Mouse (Mus musculus): ENCODE data around the gene Rac2. TPM values are rescaled to one million over a fixed set of nuclear protein-coding genes. Genes with fewer than 3 reads are reported as not detected.

Gene Rac2
- polyA plus RNA-seq, 1 experiment from 2014 or later: 3.6 TPM

- WGBS: 85% methylated on average over 13 of the region's 13 CpGs
- no peaks in the 10 kb centered on the region for H3K9me3 ChIP-seq (ENCODE audit: control insufficient read depth, low read length)
Observed at GRCm38 (mm10) chr15:78599529-78600193, 27.1 kb upstream of the Rac2 start.

GRCm38 (mm10) chr15:78599124-78599523 is 26.5 kb upstream of the Rac2 start:
- Histone ChIP-seq H3K9ac (replicated peaks; ENCODE audit: low read depth, low read length) (no peak overlapping the region), H3K36me3 (ENCODE audit: control insufficient read depth, insufficient read depth) (no peaks in the 10 kb centered on the region), H3K4me3 (replicated peaks; ENCODE audit: low read length) (no peak overlapping the region), H3K9me3 (ENCODE audit: control insufficient read depth, low read length) (no peaks in the 10 kb centered on the region), H3K4me2 (ENCODE audit: low read length) (no peak overlapping the region), H3K4me1 (replicated peaks; ENCODE audit: control insufficient read depth, insufficient read depth, low read length) (no peaks in the 10 kb centered on the region), H3K27ac (ENCODE audit: low read length) (no peak overlapping the region), H3K27me3 (replicated peaks; ENCODE audit: control insufficient read depth, insufficient read depth, low read length) (no peaks in the 10 kb centered on the region)
- no peak for ATAC-seq
- WGBS: 83% methylated on average over 6 of the region's 6 CpGs

More at GRCm38 (mm10) chr15:78599529-78600193, 27.1 kb upstream of the Rac2 start:
- Histone ChIP-seq H3K4me3 (replicated peaks; ENCODE audit: low read length) (no peak overlapping the region), H3K4me1 (replicated peaks; ENCODE audit: control insufficient read depth, insufficient read depth, low read length) (no peaks in the 10 kb centered on the region), H3K27ac (ENCODE audit: low read length) (no peak overlapping the region), H3K4me2 (ENCODE audit: low read length) (no peak overlapping the region), H3K36me3 (ENCODE audit: control insufficient read depth, insufficient read depth) (no peaks in the 10 kb centered on the region), H3K27me3 (replicated peaks; ENCODE audit: control insufficient read depth, insufficient read depth, low read length) (no peaks in the 10 kb centered on the region), H3K9ac (replicated peaks; ENCODE audit: low read depth, low read length) (no peak overlapping the region)
- ATAC-seq: no peak

GRCm38 (mm10) chr15:78597729-78598128 is 25.1 kb upstream of the Rac2 start:
- no peaks in the 10 kb centered on the region for H3K27me3 ChIP-seq (replicated peaks; ENCODE audit: control insufficient read depth, insufficient read depth, low read length)
- no peak overlapping the region for H3K9ac ChIP-seq (replicated peaks; ENCODE audit: low read depth, low read length)
- no peaks in the 10 kb centered on the region for H3K36me3 ChIP-seq (ENCODE audit: control insufficient read depth, insufficient read depth)
- H3K9me3 ChIP-seq (ENCODE audit: control insufficient read depth, low read length): no peaks in the 10 kb centered on the region
- no peak overlapping the region for H3K4me3 ChIP-seq (replicated peaks; ENCODE audit: low read length)
- ATAC-seq: no peak
- no peaks in the 10 kb centered on the region for H3K4me1 ChIP-seq (replicated peaks; ENCODE audit: control insufficient read depth, insufficient read depth, low read length)
- no peak overlapping the region for H3K27ac ChIP-seq (ENCODE audit: low read length)
- H3K4me2 ChIP-seq (ENCODE audit: low read length): no peak overlapping the region
- 63% methylated on average over 4 of the region's 4 CpGs for WGBS

GRCm38 (mm10) chr15:78596914-78597313 is 24.3 kb upstream of the Rac2 start, which contains the start of gene Cyth4:
Gene Cyth4 (plus strand): TSS chr15:78597047.
- no peak for ATAC-seq
- no peak within 1 kb of the TSS for H3K9ac ChIP-seq (replicated peaks; ENCODE audit: low read depth, low read length)
- H3K4me1 ChIP-seq (replicated peaks; ENCODE audit: control insufficient read depth, insufficient read depth, low read length): no peaks in the 10 kb centered on the region
- H3K27ac ChIP-seq (ENCODE audit: low read length): no peak within 1 kb of the TSS
- H3K4me3 ChIP-seq (replicated peaks; ENCODE audit: low read length): no peak within 1 kb of the TSS
- H3K9me3 ChIP-seq (ENCODE audit: control insufficient read depth, low read length): no peaks in the 10 kb centered on the region
- 80% methylated on average over 7 of the region's 7 CpGs for WGBS
- no peak within 1 kb of the TSS for H3K4me2 ChIP-seq (ENCODE audit: low read length)
- H3K36me3 ChIP-seq (ENCODE audit: control insufficient read depth, insufficient read depth): no peaks in the 10 kb centered on the region
- no peaks in the 10 kb centered on the region for H3K27me3 ChIP-seq (replicated peaks; ENCODE audit: control insufficient read depth, insufficient read depth, low read length)

GRCm38 (mm10) chr15:78596504-78596903 is 23.9 kb upstream of the Rac2 start:
- WGBS: 80% methylated on average over 6 of the region's 6 CpGs
- no peak overlapping the region for H3K4me3 ChIP-seq (replicated peaks; ENCODE audit: low read length)
- ATAC-seq: no peak
- no peaks in the 10 kb centered on the region for H3K9me3 ChIP-seq (ENCODE audit: control insufficient read depth, low read length)
- H3K27ac ChIP-seq (ENCODE audit: low read length): no peak overlapping the region
- no peaks in the 10 kb centered on the region for H3K4me1 ChIP-seq (replicated peaks; ENCODE audit: control insufficient read depth, insufficient read depth, low read length)
- no peak overlapping the region for H3K4me2 ChIP-seq (ENCODE audit: low read length)
- no peak overlapping the region for H3K9ac ChIP-seq (replicated peaks; ENCODE audit: low read depth, low read length)
- no peaks in the 10 kb centered on the region for H3K27me3 ChIP-seq (replicated peaks; ENCODE audit: control insufficient read depth, insufficient read depth, low read length)
- no peaks in the 10 kb centered on the region for H3K36me3 ChIP-seq (ENCODE audit: control insufficient read depth, insufficient read depth)

- no peak overlapping the region for H3K9ac ChIP-seq (replicated peaks; ENCODE audit: low read depth, low read length)
- no peaks in the 10 kb centered on the region for H3K4me1 ChIP-seq (replicated peaks; ENCODE audit: control insufficient read depth, insufficient read depth, low read length)
- no peak overlapping the region for H3K27ac ChIP-seq (ENCODE audit: low read length)
- 69% methylated on average over 5 of the region's 5 CpGs for WGBS
- no peak overlapping the region for H3K4me2 ChIP-seq (ENCODE audit: low read length)
- H3K36me3 ChIP-seq (ENCODE audit: control insufficient read depth, insufficient read depth): no peaks in the 10 kb centered on the region
- H3K4me3 ChIP-seq (replicated peaks; ENCODE audit: low read length): no peak overlapping the region
- no peaks in the 10 kb centered on the region for H3K27me3 ChIP-seq (replicated peaks; ENCODE audit: control insufficient read depth, insufficient read depth, low read length)
- H3K9me3 ChIP-seq (ENCODE audit: control insufficient read depth, low read length): no peaks in the 10 kb centered on the region
- ATAC-seq: no peak
Observed at GRCm38 (mm10) chr15:78595468-78595867, 22.9 kb upstream of the Rac2 start.

- Histone ChIP-seq H3K27ac (ENCODE audit: low read length) (no peak overlapping the region), H3K27me3 (replicated peaks; ENCODE audit: control insufficient read depth, insufficient read depth, low read length) (no peaks in the 10 kb centered on the region), H3K9me3 (ENCODE audit: control insufficient read depth, low read length) (no peaks in the 10 kb centered on the region), H3K36me3 (ENCODE audit: control insufficient read depth, insufficient read depth) (no peaks in the 10 kb centered on the region), H3K4me1 (replicated peaks; ENCODE audit: control insufficient read depth, insufficient read depth, low read length) (no peaks in the 10 kb centered on the region), H3K9ac (replicated peaks; ENCODE audit: low read depth, low read length) (no peak overlapping the region), H3K4me3 (replicated peaks; ENCODE audit: low read length) (no peak overlapping the region), H3K4me2 (ENCODE audit: low read length) (no peak overlapping the region)
- 84% methylated on average over 2 of the region's 2 CpGs for WGBS
- no peak for ATAC-seq
Observed at GRCm38 (mm10) chr15:78594831-78595230, 22.2 kb upstream of the Rac2 start.

GRCm38 (mm10) chr15:78593896-78594425 is 21.4 kb upstream of the Rac2 start:
- Histone ChIP-seq H3K4me1 (replicated peaks; ENCODE audit: control insufficient read depth, insufficient read depth, low read length) (no peaks in the 10 kb centered on the region), H3K9me3 (ENCODE audit: control insufficient read depth, low read length) (no peaks in the 10 kb centered on the region), H3K4me2 (ENCODE audit: low read length) (no peak overlapping the region), H3K9ac (replicated peaks; ENCODE audit: low read depth, low read length) (no peak overlapping the region), H3K4me3 (replicated peaks; ENCODE audit: low read length) (no peak overlapping the region), H3K27me3 (replicated peaks; ENCODE audit: control insufficient read depth, insufficient read depth, low read length) (no peaks in the 10 kb centered on the region), H3K27ac (ENCODE audit: low read length) (no peak overlapping the region), H3K36me3 (ENCODE audit: control insufficient read depth, insufficient read depth) (no peaks in the 10 kb centered on the region)
- ATAC-seq: no peak
- 82% methylated on average over 7 of the region's 7 CpGs for WGBS

GRCm38 (mm10) chr15:78592452-78592968 is 19.9 kb upstream of the Rac2 start:
- no peaks in the 10 kb centered on the region for H3K36me3 ChIP-seq (ENCODE audit: control insufficient read depth, insufficient read depth)
- WGBS: 71% methylated on average over 14 of the region's 14 CpGs
- no peaks in the 10 kb centered on the region for H3K27me3 ChIP-seq (replicated peaks; ENCODE audit: control insufficient read depth, insufficient read depth, low read length)
- peaks cover 1% of the 10 kb centered on the region for H3K4me1 ChIP-seq (replicated peaks; ENCODE audit: control insufficient read depth, insufficient read depth, low read length)
- H3K4me3 ChIP-seq (replicated peaks; ENCODE audit: low read length): no peak overlapping the region
- no peaks in the 10 kb centered on the region for H3K9me3 ChIP-seq (ENCODE audit: control insufficient read depth, low read length)
- ATAC-seq: no peak
- H3K27ac ChIP-seq (ENCODE audit: low read length): no peak overlapping the region
- no peak overlapping the region for H3K4me2 ChIP-seq (ENCODE audit: low read length)
- no peak overlapping the region for H3K9ac ChIP-seq (replicated peaks; ENCODE audit: low read depth, low read length)
